Mouse (Mus musculus) midbrain, embryonic 16.5 days (tissue): ENCODE results near the gene Msh2. TPM values are rescaled to one million over a fixed set of nuclear protein-coding genes. Genes with fewer than 3 reads are reported as not detected.

Experiments used
- ATAC-seq: fragments of 200-750 bp; cut with Nextera tagmentation; 2 replicates; pipeline ENCODE4 v1.8.0; 2017; ENCODE audit warnings: moderate TSS enrichment
- H3K27ac ChIP-seq: fragments of 300-500 bp; sonication (generic); 2 replicates; pipeline ENCODE4 v1.5.1; 2014; ENCODE audit warnings: mild to moderate bottlenecking, low read length, mixed read lengths
- H3K27me3 ChIP-seq: fragments of 300-500 bp; sonication (generic); 2 replicates; pipeline ENCODE4 v1.6.1; 2014; ENCODE audit warnings: low read depth, low read length, mixed read lengths; ENCODE audit not compliant: control insufficient read depth, insufficient read depth
- H3K36me3 ChIP-seq: fragments of 300-500 bp; sonication (generic); 2 replicates; pipeline ENCODE4 v1.6.1; 2014; ENCODE audit warnings: mild to moderate bottlenecking, low read length, moderate library complexity, mixed read lengths; ENCODE audit not compliant: control insufficient read depth, insufficient read depth
- H3K4me1 ChIP-seq: fragments of 300-500 bp; sonication (generic); 2 replicates; pipeline ENCODE4 v1.6.1; 2014; ENCODE audit warnings: mild to moderate bottlenecking, low read length, mixed read lengths; ENCODE audit not compliant: control insufficient read depth, insufficient read depth
- H3K4me2 ChIP-seq: fragments of 300-500 bp; sonication (generic); 2 replicates; pipeline ENCODE4 v1.6.1; 2014; ENCODE audit warnings: mild to moderate bottlenecking, low read length, mixed read lengths
- H3K4me3 ChIP-seq: fragments of 300-500 bp; sonication (generic); 2 replicates; pipeline ENCODE4 v1.5.1; 2014; ENCODE audit warnings: low read depth, mild to moderate bottlenecking, low read length, moderate library complexity, mixed read lengths
- H3K9ac ChIP-seq: fragments of 300-500 bp; sonication (generic); 2 replicates; pipeline ENCODE4 v1.6.1; 2014; ENCODE audit warnings: low read depth, low read length, mixed read lengths
- H3K9me3 ChIP-seq: fragments of 300-500 bp; sonication (generic); replicated peaks from 2 replicates; pipeline ENCODE4 v1.6.1; 2014; ENCODE audit warnings: mild to moderate bottlenecking, low read length, mixed read lengths; ENCODE audit not compliant: control insufficient read depth, poor library complexity, severe bottlenecking
- WGBS: fragments of 180-500 bp; shearing (Covaris S2); extraction: QIAGEN DNeasy Blood & Tissue Kit; methylation state at CpG from one replicate; pipeline ENCODE4 v1.1.7; 2014; 5-methylcytosine and 5-hydroxymethylcytosine counted together
- polyA plus RNA-seq: library from polyadenylated mRNA; unstranded; fragments of >200 nt; fragmentation: Nextera tagmentation; extraction: Ambion mirVana; gene quantifications from 2 replicates; pipeline ENCODE4 v1.2.1, GENCODE M21; 2015

The Msh2 gene
- polyA plus RNA-seq, 1 experiment from 2014 or later = 64.5 TPM

- no peaks in the 10 kb centered on the region for H3K9me3 ChIP-seq
- no peak overlapping the region for H3K4me3 ChIP-seq
- no peak overlapping the region for H3K4me2 ChIP-seq
- H3K36me3 ChIP-seq = 0 out of 2 replicates have a peak, but pooled peaks cover 2% of the 10 kb centered on the region
- no peak for ATAC-seq
- no peaks in the 10 kb centered on the region for H3K4me1 ChIP-seq
- no peak overlapping the region for H3K27ac ChIP-seq
- H3K9ac ChIP-seq = no peak overlapping the region
- H3K27me3 ChIP-seq = no peaks in the 10 kb centered on the region
- WGBS = 88% methylated on average over 11 of the region's 11 CpGs
Observed at GRCm38 (mm10) chr17:87695874-87696465, 23.8 kb downstream of the Msh2 start.

- 86% methylated on average over 6 of the region's 6 CpGs for WGBS
- Histone ChIP-seq H3K9ac (no peak overlapping the region), H3K27me3 (no peaks in the 10 kb centered on the region), H3K9me3 (no peaks in the 10 kb centered on the region), H3K27ac (no peak overlapping the region), H3K4me1 (no peaks in the 10 kb centered on the region), H3K36me3 (0 out of 2 replicates have a peak, but pooled peaks cover 2% of the 10 kb centered on the region), H3K4me3 (no peak overlapping the region), H3K4me2 (no peak overlapping the region)
- no peak for ATAC-seq
Observed at GRCm38 (mm10) chr17:87696814-87697213, 24.7 kb downstream of the Msh2 start.

DNA sequence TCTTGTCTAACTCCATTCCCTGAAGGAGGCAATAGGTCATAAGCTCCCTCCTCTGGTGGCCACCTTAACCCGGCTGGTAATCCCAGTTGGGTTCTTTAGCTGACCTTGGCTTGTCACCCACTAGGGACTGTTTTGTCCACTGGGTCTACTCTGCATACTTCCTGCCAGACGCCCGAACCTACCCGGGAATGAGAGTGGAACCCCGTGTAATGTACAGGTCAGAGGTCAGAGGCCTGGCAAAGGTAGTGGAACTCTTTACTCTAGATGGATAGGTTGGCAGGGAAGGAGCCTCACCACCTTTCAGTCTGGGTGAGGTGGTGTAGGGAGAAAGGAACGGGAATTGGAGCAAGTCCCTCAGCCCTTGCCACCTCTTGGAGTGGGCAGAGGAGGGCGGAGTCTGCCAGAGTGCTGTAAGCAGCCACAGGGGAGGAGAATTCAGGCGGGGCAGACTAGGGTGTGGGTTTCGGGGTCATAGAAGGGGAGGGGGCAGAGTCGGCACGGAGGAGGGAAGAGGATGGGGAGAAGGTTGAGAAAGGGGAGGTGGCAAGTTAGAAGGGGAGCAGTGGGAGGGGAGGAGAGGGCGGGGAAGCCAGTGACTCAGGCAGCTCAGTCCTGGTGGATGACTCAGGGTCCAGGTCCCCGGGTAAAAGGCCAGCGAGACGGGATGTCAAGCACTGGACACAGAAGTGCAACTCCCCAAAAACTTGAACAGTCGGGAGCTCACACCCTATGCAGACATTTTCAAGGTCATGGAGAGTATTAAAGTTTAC, 27.1 kb downstream of the Msh2 start:
- Histone ChIP-seq H3K36me3 (peaks cover 3% of the 10 kb centered on the region; the same call in 1 of the 2 replicates), H3K4me2 (no peak overlapping the region), H3K9ac (no peak overlapping the region), H3K27ac (no peak overlapping the region), H3K9me3 (no peaks in the 10 kb centered on the region), H3K4me1 (no peaks in the 10 kb centered on the region), H3K27me3 (no peaks in the 10 kb centered on the region), H3K4me3 (no peak overlapping the region)
- no peak for ATAC-seq
- WGBS = 86% methylated on average over 16 of the region's 16 CpGs

DNA sequence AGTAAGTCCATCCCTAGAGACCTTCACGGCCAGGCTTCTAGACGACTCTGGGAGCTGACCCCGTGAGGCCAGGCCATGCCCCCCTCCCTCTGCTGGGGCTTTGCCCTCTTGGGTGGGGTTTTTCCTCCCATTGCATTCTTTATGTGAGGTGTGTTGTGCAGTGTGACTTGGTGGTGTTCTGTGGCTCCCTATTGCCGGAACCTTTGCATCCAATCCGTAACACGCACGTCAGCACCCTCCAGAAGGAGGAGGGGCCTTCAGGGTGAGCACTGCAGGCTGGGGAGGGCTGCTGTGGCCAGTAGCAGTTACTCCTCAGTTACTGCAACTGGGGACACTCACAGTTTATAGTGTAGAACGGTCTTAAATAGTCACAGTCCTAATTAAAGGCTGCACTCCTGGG, 28.0 kb downstream of the Msh2 start:
- Histone ChIP-seq H3K4me3 (no peak overlapping the region), H3K9ac (no peak overlapping the region), H3K27ac (no peak overlapping the region), H3K27me3 (no peaks in the 10 kb centered on the region), H3K4me1 (0 out of 2 replicates have a peak, but pooled peaks cover 4% of the 10 kb centered on the region), H3K4me2 (no peak overlapping the region), H3K36me3 (peaks cover 3% of the 10 kb centered on the region; the same call in 1 of the 2 replicates), H3K9me3 (no peaks in the 10 kb centered on the region)
- WGBS = 84% methylated on average over 8 of the region's 8 CpGs
- ATAC-seq = no peak

GRCm38 (mm10) chr17:87724727-87725126, 52.6 kb downstream of the Msh2 start:
- Histone ChIP-seq H3K9me3 (no peaks in the 10 kb centered on the region), H3K36me3 (peaks cover 30% of the 10 kb centered on the region), H3K27me3 (no peaks in the 10 kb centered on the region), H3K9ac (no peak overlapping the region), H3K27ac (no peak overlapping the region), H3K4me3 (no peak overlapping the region), H3K4me1 (no peaks in the 10 kb centered on the region), H3K4me2 (no peak overlapping the region)
- ATAC-seq = no peak
- 85% methylated on average over 7 of the region's 7 CpGs for WGBS

DNA sequence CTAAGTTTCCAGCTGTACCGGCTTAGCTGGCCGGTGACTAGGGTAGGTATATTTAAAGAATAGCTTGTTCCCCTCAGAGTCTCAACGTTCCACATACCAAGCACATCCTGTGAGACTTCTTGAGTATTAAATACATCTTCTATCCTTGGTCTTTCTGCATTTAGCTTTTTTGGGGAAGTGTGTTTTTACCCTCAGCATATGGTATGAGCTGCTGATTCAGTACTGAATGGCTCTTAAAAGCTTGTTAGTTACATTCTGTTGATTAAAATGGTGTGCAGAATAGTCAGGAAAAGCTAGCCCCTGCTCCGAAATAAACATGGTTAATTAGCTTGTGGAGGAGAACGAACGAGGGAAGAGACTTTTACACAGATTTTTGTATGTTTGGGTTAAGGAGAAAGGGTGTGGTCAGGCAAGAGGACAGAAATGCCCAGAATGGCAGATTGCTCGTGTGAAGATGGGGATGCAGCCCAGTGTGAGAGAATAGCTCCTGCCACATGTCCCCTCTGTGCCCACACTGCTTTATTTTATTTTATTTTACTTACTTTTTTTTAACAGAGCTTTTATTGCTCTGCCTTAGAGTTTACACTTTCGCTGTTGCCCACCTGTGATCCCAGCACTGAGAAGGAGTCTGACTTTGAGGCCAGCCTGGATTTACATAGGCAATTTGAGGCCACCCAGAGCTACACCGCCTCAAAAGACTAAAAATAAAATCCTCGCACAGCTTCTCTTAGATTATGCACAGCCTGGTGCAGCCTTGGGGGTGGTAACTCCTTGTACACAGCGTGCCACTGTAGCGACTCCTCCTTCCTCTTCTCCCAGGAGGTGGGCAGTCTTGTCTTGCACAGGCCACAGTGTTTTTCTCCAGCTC, 54.6 kb downstream of the Msh2 start:
- H3K36me3 ChIP-seq = peaks cover 24% of the 10 kb centered on the region
- H3K4me2 ChIP-seq = no peak overlapping the region
- H3K4me3 ChIP-seq = no peak overlapping the region
- no peak overlapping the region for H3K9ac ChIP-seq
- H3K27ac ChIP-seq = no peak overlapping the region
- no peaks in the 10 kb centered on the region for H3K9me3 ChIP-seq
- H3K27me3 ChIP-seq = no peaks in the 10 kb centered on the region
- 96% methylated on average over 12 of the region's 12 CpGs for WGBS
- no peak for ATAC-seq
- no peaks in the 10 kb centered on the region for H3K4me1 ChIP-seq

- WGBS = 87% methylated on average over 4 of the region's 4 CpGs
- Histone ChIP-seq H3K4me2 (no peak overlapping the region), H3K27ac (no peak overlapping the region), H3K27me3 (no peaks in the 10 kb centered on the region), H3K4me3 (no peak overlapping the region), H3K9me3 (no peaks in the 10 kb centered on the region), H3K9ac (no peak overlapping the region), H3K36me3 (no peaks in the 10 kb centered on the region), H3K4me1 (no peaks in the 10 kb centered on the region)
- no peak for ATAC-seq
Observed at GRCm38 (mm10) chr17:87731962-87732361, 59.8 kb downstream of the Msh2 start.

- H3K9me3 ChIP-seq = no peaks in the 10 kb centered on the region
- no peak overlapping the region for H3K4me2 ChIP-seq
- H3K36me3 ChIP-seq = no peaks in the 10 kb centered on the region
- no peak overlapping the region for H3K27ac ChIP-seq
- H3K27me3 ChIP-seq = no peaks in the 10 kb centered on the region
- WGBS = 93% methylated on average over 8 of the region's 8 CpGs
- no peak overlapping the region for H3K4me3 ChIP-seq
- no peak overlapping the region for H3K9ac ChIP-seq
- no peak for ATAC-seq
- H3K4me1 ChIP-seq = no peaks in the 10 kb centered on the region
Observed at GRCm38 (mm10) chr17:87734471-87734870, 62.3 kb downstream of the Msh2 start.
